Mouse (Mus musculus) left cerebral cortex, adult 11 months (tissue): ENCODE measurements around the gene Ssbp2.

Experiments used
- DNase-seq: peaks from one replicate; pipeline ENCODE4 v3.0.0; 2022; ENCODE audit warnings: low spot score

The Ssbp2 gene

GRCm38 (mm10) chr13:91529821-91530220 is 69.7 kb downstream of the Ssbp2 start:
- no peak for DNase-seq

GRCm38 (mm10) chr13:91536711-91537110 is 76.6 kb downstream of the Ssbp2 start:
- no peak for DNase-seq

GRCm38 (mm10) chr13:91540145-91541068 is 80.3 kb downstream of the Ssbp2 start:
- no peak for DNase-seq

- no peak for DNase-seq
These were observed 81.0 kb downstream of the Ssbp2 start for GRCm38 (mm10) chr13:91541069-91541429.

- no peak for DNase-seq
These were observed 83.5 kb downstream of the Ssbp2 start for GRCm38 (mm10) chr13:91543555-91543954.

GRCm38 (mm10) chr13:91564047-91564446 is 104.0 kb downstream of the Ssbp2 start:
- DNase-seq: no peak

GRCm38 (mm10) chr13:91564755-91565154 is 104.7 kb downstream of the Ssbp2 start:
- no peak for DNase-seq

- no peak for DNase-seq
These were observed 121.4 kb downstream of the Ssbp2 start for GRCm38 (mm10) chr13:91581504-91581903.

- DNase-seq: no peak
These were observed 122.1 kb downstream of the Ssbp2 start for GRCm38 (mm10) chr13:91582212-91582611.

GRCm38 (mm10) chr13:91586368-91586767 is 126.3 kb downstream of the Ssbp2 start:
- no peak for DNase-seq

- no peak for DNase-seq
These were observed 128.4 kb downstream of the Ssbp2 start for GRCm38 (mm10) chr13:91588475-91588874.

- no peak for DNase-seq
These were observed 131.8 kb downstream of the Ssbp2 start for GRCm38 (mm10) chr13:91591863-91592262.

- no peak for DNase-seq
These were observed 135.2 kb downstream of the Ssbp2 start for GRCm38 (mm10) chr13:91595284-91595683.

- DNase-seq: no peak
These were observed 139.5 kb downstream of the Ssbp2 start for GRCm38 (mm10) chr13:91599594-91599993.

- no peak for DNase-seq
These were observed 145.2 kb downstream of the Ssbp2 start for GRCm38 (mm10) chr13:91605043-91605840.

- no peak for DNase-seq
These were observed 150.5 kb downstream of the Ssbp2 start for GRCm38 (mm10) chr13:91610601-91611000.

GRCm38 (mm10) chr13:91611909-91612308 is 151.8 kb downstream of the Ssbp2 start:
- no peak for DNase-seq

GRCm38 (mm10) chr13:91612578-91612977 is 152.5 kb downstream of the Ssbp2 start:
- no peak for DNase-seq

GRCm38 (mm10) chr13:91616050-91616449 is 156.0 kb downstream of the Ssbp2 start:
- DNase-seq: no peak

GRCm38 (mm10) chr13:91616876-91617275 is 156.8 kb downstream of the Ssbp2 start:
- no peak for DNase-seq

GRCm38 (mm10) chr13:91619431-91619830 is 159.3 kb downstream of the Ssbp2 start:
- no peak for DNase-seq

GRCm38 (mm10) chr13:91620541-91620940 is 160.5 kb downstream of the Ssbp2 start:
- DNase-seq: no peak

- no peak for DNase-seq
These were observed 171.3 kb downstream of the Ssbp2 start for GRCm38 (mm10) chr13:91631291-91631799.
